Mouse (Mus musculus): ENCODE measurements around the gene Poln. TPM values are rescaled to one million over a fixed set of nuclear protein-coding genes. Genes with fewer than 3 reads are reported as not detected.

Gene Poln
- total RNA-seq, 1 experiment from 2014 or later, result not detected

Other genes starting within 250 kb of the Poln start
- 29.4 and 30.5 TPM in 2 replicates for gene Nelfa, start 233.0 kb downstream of the Poln start, total RNA-seq (2017)
- gene Gm1673, start 186.0 kb downstream of the Poln start, total RNA-seq (2017), result 2.6 TPM in 1 of 2 replicates, not detected in the other
- 1.3 and 1.6 TPM in 2 replicates for gene Nat8l, start 173.5 kb downstream of the Poln start, total RNA-seq (2017)
- 121 and 173 TPM in 2 replicates for gene Haus3, start 79 bp upstream of the Poln start, total RNA-seq (2017)
- 29.2 and 40.0 TPM in 2 replicates for gene Mxd4, start 18.3 kb upstream of the Poln start, total RNA-seq (2017)
- gene Zfyve28, start 119.0 kb upstream of the Poln start, total RNA-seq (2017), result 1.2 and 1.4 TPM in 2 replicates
- gene Cfap99, start 119.2 kb upstream of the Poln start, total RNA-seq (2017), result not detected in 2 replicates
- 161 and 185 TPM in 2 replicates for gene Rnf4, start 166.8 kb upstream of the Poln start, total RNA-seq (2017)
- 41.8 and 46.6 TPM in 2 replicates for gene Fam193a, start 200.5 kb upstream of the Poln start, total RNA-seq (2017)

All from hematopoietic stem cell, adult 5-6 weeks (primary cell).